Mouse (Mus musculus) layer of hippocampus, adult 2 months (tissue): ENCODE results near the gene Zfp445. TPM values are rescaled to one million over a fixed set of nuclear protein-coding genes. Genes with fewer than 3 reads are reported as not detected.

Experiments
- DNase-seq, 2 experiments: peaks; one replicate each; pipeline ENCODE4 v3.0.0; 2022; ENCODE audit warnings: low spot score in 2 of 2
- H3K27ac ChIP-seq: fragments of 200-600 bp; 2 replicates; pipeline ENCODE4 v1.8.1; 2022
- H3K4me3 ChIP-seq: fragments of 200-600 bp; 2 replicates; pipeline ENCODE4 v1.8.1; 2022; ENCODE audit warnings: mild to moderate bottlenecking
- CTCF ChIP-seq: fragments of 200-600 bp; conservative IDR thresholded peaks from 2 replicates; pipeline ENCODE4 v1.8.1; 2022; ENCODE audit warnings: antibody characterized with exemption, mild to moderate bottlenecking, moderate library complexity
- total RNA-seq, 2 experiments: library from RNA; stranded (reverse); gene quantifications; 2 replicates each; pipeline ENCODE4 v1.2.3; 2021

Gene Zfp445
- total RNA-seq, 2 experiments from 2014 or later = 170 to 186 TPM

DNA sequence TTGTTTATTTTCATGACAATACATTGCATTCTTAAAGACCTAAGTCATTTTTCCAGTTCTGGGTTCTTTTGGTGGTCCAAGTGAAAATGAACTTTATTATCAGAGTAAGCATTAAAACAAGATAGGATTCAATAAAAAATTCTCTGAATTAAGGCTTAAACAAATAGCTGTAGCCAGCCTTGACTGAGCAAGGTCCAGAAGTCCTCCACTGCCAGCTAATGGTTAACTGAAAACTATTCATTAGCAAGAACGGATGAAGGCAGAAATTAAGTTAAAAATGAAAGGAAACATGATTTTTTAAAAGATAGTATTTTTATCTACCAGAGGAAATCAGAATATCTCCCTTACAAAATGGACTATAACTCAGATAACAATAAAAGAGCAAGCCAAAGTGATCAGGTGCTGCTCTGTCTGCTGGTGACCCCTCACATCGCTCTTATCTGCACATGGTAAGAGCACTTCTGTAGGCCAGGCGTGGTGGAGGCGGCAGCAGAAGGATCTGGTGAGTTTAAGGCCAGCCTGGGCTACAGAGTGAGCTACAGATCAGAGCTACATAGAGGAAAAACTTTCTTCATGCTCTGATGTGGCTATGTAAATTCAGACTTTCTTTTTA, 50.5 kb downstream of the Zfp445 start:
- no peak overlapping the region for H3K27ac ChIP-seq
- no peak overlapping the region for H3K4me3 ChIP-seq
- no peak for TF ChIP-seq CTCF
- DNase-seq = no peak

DNA sequence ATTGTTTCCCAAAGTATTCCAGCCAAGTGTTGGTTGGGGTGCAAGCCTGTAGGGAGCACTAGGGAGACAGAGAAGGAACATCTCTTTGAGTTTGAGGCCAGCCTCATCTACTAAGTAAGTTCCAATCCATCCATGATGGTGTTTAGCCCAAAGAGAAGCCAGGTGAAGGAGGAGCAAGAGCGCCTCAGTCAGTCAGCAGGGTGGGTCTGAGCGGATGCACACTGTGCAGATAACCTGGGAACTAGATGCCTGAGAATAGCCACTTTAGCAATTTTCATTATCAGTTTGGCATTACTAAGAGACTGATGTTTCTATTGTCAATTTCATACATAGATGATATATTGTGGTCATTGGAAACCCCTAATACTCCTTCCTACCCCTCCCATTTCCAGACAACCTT, 51.0 kb downstream of the Zfp445 start:
- no peak overlapping the region for H3K27ac ChIP-seq
- no peak for DNase-seq
- no peak for TF ChIP-seq CTCF
- no peak overlapping the region for H3K4me3 ChIP-seq

DNA sequence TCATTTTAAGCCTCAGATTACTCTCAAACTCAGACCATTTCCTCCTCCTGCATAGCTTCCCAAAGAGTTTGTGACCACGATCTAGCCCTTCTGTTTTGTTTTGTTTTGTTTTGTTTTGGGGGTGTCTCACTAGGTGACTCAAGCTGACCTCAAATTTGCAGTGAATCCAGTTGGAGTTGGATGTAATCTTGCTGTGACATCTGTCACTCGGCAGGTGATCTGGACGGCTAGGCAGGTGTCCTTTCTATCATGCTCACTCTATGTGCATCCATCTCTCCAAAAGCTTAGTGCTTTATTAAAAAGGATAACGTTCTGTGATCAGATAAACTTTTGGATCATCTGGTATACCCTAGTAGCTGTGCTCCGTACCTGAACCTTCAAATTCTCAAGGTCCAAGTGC, 53.4 kb downstream of the Zfp445 start:
- no peak overlapping the region for H3K4me3 ChIP-seq
- H3K27ac ChIP-seq = no peak overlapping the region
- no peak for TF ChIP-seq CTCF
- no peak for DNase-seq

DNA sequence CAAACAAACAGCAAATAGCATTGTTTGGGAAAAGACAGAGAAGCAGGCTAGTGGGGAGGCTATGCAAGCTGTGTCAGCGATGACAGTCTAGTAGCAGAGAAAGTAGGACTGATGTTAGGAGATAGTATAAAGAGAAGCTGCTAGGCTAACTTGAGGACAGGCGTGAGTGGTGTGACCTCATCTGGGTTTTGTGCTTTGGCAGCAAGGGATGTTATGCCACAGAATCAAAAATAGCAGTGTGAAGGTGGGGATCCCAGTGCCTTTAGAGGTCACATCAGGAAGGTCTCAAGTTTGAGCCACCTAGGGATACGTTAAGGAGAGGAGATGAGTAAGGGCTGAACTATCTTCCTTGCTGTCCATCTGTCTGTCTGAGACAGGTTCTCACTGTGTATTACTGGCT, 55.6 kb downstream of the Zfp445 start:
- Histone ChIP-seq H3K4me3 (no peak overlapping the region), H3K27ac (no peak overlapping the region)
- TF ChIP-seq CTCF = no peak
- DNase-seq = no peak

DNA sequence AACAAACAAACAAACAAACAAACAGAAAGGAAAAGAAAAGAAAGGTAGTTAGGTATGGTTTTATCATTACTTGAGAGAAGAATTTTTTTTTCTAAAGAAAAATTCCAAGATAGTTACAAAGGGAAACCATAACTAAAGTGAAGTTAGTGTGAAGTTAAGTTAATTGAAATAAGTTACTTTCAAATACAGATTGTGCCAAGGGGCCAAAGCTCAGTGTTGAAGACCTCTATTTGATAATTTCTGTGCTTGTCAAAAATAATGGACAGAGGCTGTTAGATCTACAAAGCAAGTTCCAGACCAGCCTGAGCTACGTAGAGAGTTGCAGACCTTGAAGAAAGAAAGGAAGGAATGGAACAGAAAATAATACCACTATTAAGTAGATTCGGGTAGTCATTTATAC, 58.6 kb downstream of the Zfp445 start:
- no peak for DNase-seq
- no peak for TF ChIP-seq CTCF
- Histone ChIP-seq H3K27ac (no peak overlapping the region), H3K4me3 (no peak overlapping the region)

DNA sequence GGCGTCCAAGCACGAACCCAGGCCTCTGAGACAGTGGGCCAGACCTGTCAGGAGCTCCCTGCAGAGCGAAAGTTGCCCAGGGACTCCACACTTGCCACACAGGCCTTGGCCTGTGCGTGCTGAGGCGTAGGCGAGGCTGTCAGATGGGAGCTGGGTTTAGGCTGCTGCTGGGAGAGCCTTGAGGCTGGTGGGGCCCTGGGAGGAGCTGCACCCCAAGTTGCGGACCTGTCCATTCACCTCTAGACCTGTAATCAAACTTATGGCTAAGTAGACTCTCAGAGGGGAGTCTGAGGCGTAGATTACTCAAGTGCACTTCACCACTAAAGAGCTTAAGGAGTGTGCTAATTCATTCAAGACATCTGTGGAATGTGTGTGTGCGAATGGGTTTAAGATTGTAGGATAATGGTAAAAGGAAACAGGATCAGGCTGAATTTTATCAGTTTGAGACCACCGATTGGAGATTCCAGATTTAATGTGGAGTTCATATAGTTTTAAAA, 59.9 kb downstream of the Zfp445 start:
- no peak for TF ChIP-seq CTCF
- DNase-seq = no peak

DNA sequence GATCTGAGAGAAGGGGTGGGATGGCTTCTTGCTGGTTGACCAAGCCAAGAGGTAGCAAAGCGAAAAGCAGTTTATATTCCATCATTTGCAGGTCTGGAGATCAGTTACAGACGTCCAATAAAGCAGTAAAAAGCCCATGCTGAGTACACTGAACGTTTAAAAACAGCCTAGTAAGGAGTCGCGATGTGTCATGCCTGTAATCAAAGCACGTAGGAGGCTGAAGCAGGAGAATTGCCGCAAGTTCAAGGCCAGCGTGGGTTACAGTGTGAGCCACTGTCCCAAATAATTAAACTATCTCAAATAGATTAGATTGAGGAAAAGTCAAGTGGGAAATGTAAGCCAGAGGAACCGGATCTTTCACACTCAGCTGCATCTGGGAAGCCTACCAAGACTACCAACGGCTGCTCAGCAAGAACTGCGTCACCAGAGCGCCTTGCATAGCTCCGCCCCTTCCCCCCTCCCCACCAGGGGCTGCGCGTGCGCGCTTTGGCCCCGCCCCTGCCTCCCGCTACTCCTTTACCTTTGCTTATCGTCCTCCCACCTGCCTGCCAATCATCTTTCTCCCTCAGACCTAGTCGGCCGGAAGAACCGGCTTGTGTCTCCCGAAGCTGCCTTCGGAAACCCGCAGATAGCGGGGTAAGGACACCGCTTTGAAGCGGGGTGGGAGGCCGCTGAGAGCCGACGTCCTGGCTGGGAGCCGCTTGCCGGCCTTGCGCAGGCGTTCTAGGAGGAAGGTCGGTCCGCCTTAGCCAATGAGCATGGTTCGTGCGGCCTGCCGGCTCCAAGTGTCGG, 60.6 kb downstream of the Zfp445 start, which contains the start of gene Tcaim:
Gene Tcaim (plus strand): TSS at position 487 of the 792 bp plus-strand sequence.
- H3K27ac ChIP-seq = peak within 1 kb of the TSS; percentile 98
- TF ChIP-seq CTCF = no peak
- peak within 1 kb of the TSS; percentile 83 for H3K4me3 ChIP-seq
- peak; percentile 90 to 91 for DNase-seq

More for the DNA sequence above, 59.9 kb downstream of the Zfp445 start:
- H3K27ac ChIP-seq = peak overlapping the region; percentile 98
- peak overlapping the region; percentile 83 for H3K4me3 ChIP-seq

Other genes with a start within 250 kb of the Zfp445 start
- gene Topaz1, start 118.7 kb downstream of the Zfp445 start, total RNA-seq = not detected
- gene Tcaim, start 60.5 kb downstream of the Zfp445 start, total RNA-seq = 10 to 100 TPM; 20.5 to 22.1 TPM
- not detected for gene Gm35549, start 22.0 kb downstream of the Zfp445 start, total RNA-seq
- 1 to 10 TPM; 5.2 TPM for gene Zkscan7, start 19.7 kb upstream of the Zfp445 start, total RNA-seq
- gene Zfp105, start 57.1 kb upstream of the Zfp445 start, total RNA-seq = 1 to 10 TPM; 7.5 to 8.3 TPM
- 10 to 100 TPM; 21.2 to 23.6 TPM for gene 1110059G10Rik, start 85.0 kb upstream of the Zfp445 start, total RNA-seq
- 1 to 10 TPM in 1 of 2 experiments, under 1 TPM in 1; 0.79 to 1.6 TPM for gene Kif15, start 85.0 kb upstream of the Zfp445 start, total RNA-seq
- gene Tmem42, start 155.3 kb upstream of the Zfp445 start, total RNA-seq = 10 to 100 TPM; 24.1 to 25.1 TPM
- 1 to 10 TPM; 2.9 to 3.7 TPM for gene Tgm4, start 168.7 kb upstream of the Zfp445 start, total RNA-seq
- 10 to 100 TPM; 57.5 to 61.9 TPM for gene Zdhhc3, start 247.2 kb upstream of the Zfp445 start, total RNA-seq
- 10 to 100 TPM; 40.1 to 40.9 TPM for gene Exosc7, start 247.2 kb upstream of the Zfp445 start, total RNA-seq